Mouse (Mus musculus) lung, postnatal 0 days (tissue): ENCODE measurements around the gene Nexn. TPM values are rescaled to one million over a fixed set of nuclear protein-coding genes. Genes with fewer than 3 reads are reported as not detected.
"Not testable (repeated sequence)": the region's sequence is repeated elsewhere in the genome, so short reads cannot be mapped to it uniquely, and the experiment has no call there.

Experiments
- ATAC-seq: fragments of 200-750 bp; cut with Nextera tagmentation; 2 replicates; pipeline ENCODE4 v1.8.0; 2017; ENCODE audit warnings: moderate library complexity
- DNase-seq: peaks from one replicate; pipeline ENCODE4 v3.0.0-alpha.2; 2016; ENCODE audit warnings: low spot score
- H3K27ac ChIP-seq: fragments of 300-500 bp; sonication (generic); 2 replicates; pipeline ENCODE4 v1.5.1; 2014; ENCODE audit warnings: antibody characterized with exemption, mild to moderate bottlenecking, low read length, mixed read lengths
- H3K27me3 ChIP-seq: fragments of 300-500 bp; sonication (generic); replicated peaks from 2 replicates; pipeline ENCODE4 v1.6.1; 2014; ENCODE audit warnings: low read length, mixed read lengths; ENCODE audit not compliant: insufficient read depth
- H3K36me3 ChIP-seq: fragments of 300-500 bp; sonication (generic); 2 replicates; pipeline ENCODE4 v1.6.1; 2014; ENCODE audit warnings: low read length, mixed read lengths; ENCODE audit not compliant: insufficient read depth
- H3K4me1 ChIP-seq: fragments of 300-500 bp; sonication (generic); 2 replicates; pipeline ENCODE4 v1.6.1; 2014; ENCODE audit warnings: antibody characterized with exemption, low read depth, low read length, mixed read lengths; ENCODE audit not compliant: insufficient read depth
- H3K4me2 ChIP-seq: fragments of 300-500 bp; sonication (generic); replicated peaks from 2 replicates; pipeline ENCODE4 v1.6.1; 2014; ENCODE audit warnings: low read depth, mild to moderate bottlenecking, low read length, moderate library complexity, mixed read lengths
- H3K4me3 ChIP-seq: fragments of 300-500 bp; sonication (generic); 2 replicates; pipeline ENCODE4 v1.5.1; 2014; ENCODE audit warnings: low read depth, low read length
- H3K9ac ChIP-seq: fragments of 300-500 bp; sonication (generic); replicated peaks from 2 replicates; pipeline ENCODE4 v1.6.1; 2014; ENCODE audit warnings: low read depth, mild to moderate bottlenecking
- H3K9me3 ChIP-seq: fragments of 300-500 bp; sonication (generic); 2 replicates; pipeline ENCODE4 v1.6.1; 2016; ENCODE audit warnings: low read length, mixed read lengths
- CTCF ChIP-seq: IDR thresholded peaks from 2 replicates; pipeline ENCODE4 v1.5.1; 2016; ENCODE audit warnings: antibody characterized with exemption, mild to moderate bottlenecking
- EP300 ChIP-seq: IDR thresholded peaks from 2 replicates; pipeline ENCODE4 v1.6.1; 2016; ENCODE audit warnings: antibody characterized with exemption, mild to moderate bottlenecking, control low read depth
- WGBS: fragments of 180-500 bp; shearing (Covaris S2); extraction: QIAGEN DNeasy Blood & Tissue Kit; methylation state at CpG from one replicate; pipeline ENCODE4 v1.1.7; 2014; 5-methylcytosine and 5-hydroxymethylcytosine counted together
- polyA plus RNA-seq: library from polyadenylated mRNA; unstranded; fragments of >200 nt; fragmentation: Nextera tagmentation; extraction: Ambion mirVana; gene quantifications from 2 replicates; pipeline ENCODE4 v1.2.1, GENCODE M21; 2015

Nexn gene
- polyA plus RNA-seq, 1 experiment from 2014 or later, result 39.9 TPM

DNA sequence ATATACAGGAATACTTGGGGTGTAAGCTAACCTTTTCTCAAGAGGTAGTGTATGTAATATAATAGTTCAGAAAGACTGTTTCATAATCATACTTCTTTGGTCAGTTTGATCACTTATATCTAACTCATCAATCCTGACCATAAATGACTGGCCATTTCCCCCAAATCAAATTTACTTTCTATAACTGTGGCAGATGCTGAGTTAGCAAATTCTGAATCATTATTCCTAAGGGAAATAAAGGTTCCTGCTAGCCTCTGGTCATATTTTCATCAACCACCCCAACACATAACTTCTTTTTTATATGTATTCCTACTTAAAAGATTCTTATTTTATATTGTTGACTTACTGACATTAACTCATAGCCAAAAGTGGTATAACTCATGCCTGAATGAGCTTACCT, 63.2 kb downstream of the Nexn start:
- Histone ChIP-seq H3K4me1 (no peaks in the 10 kb centered on the region), H3K9me3 (no peaks in the 10 kb centered on the region), H3K27me3 (no peaks in the 10 kb centered on the region), H3K4me3 (no peak overlapping the region), H3K9ac (no peak overlapping the region), H3K36me3 (no peaks in the 10 kb centered on the region), H3K4me2 (no peak overlapping the region), H3K27ac (no peak overlapping the region)
- TF ChIP-seq EP300 (no peak), CTCF (no peak)
- ATAC-seq (no peak), DNase-seq (no peak)

DNA sequence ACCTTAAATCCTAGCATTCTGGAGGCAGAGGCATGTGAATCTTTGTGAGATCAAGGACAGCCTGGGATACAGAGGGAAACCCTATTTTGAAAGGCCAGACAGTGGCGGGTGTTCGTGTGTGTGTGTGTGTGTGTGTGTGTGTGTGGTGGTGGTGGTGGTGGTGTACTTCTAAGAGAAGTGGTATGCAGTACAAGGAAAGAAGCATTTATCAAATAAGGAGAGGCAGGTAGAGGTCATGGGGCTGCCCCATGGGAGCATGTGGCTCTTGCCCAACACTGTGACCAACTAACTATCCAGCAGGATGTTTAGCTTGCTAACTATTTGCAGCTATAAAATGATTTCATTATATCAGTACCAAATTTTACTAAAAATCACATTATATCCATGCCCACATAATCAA, 64.5 kb downstream of the Nexn start:
- WGBS, result 53% methylated on average over 2 of the region's 2 CpGs

DNA sequence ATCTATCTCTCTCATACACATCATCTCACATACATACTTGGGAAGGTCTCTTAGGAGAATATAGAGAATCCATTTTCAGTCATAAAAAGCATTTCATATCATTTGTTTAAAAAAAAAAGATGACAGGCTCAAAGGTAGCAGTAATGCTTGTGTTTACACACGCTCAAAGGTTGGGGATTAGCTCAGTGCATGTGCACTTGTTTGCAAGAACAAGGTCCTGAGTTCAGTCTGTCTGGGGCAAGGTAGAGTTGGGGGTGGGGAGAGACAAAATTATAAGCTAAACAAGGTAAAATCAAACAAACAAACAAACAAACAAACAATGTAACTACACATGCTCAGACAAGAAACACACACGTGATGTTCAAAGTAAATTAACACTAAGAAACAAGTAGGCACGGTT, 65.0 kb downstream of the Nexn start:
- Histone ChIP-seq H3K9ac (no peak overlapping the region), H3K4me1 (no peaks in the 10 kb centered on the region), H3K27me3 (no peaks in the 10 kb centered on the region), H3K4me2 (no peak overlapping the region), H3K9me3 (no peaks in the 10 kb centered on the region), H3K36me3 (no peaks in the 10 kb centered on the region), H3K4me3 (no peak overlapping the region), H3K27ac (no peak overlapping the region)
- no peak for DNase-seq
- TF ChIP-seq CTCF (no peak), EP300 (no peak)
- ATAC-seq, result no peak
- WGBS, result 84% methylated on average over 3 of the region's 3 CpGs

More for the DNA sequence above, 64.5 kb downstream of the Nexn start:
- DNase-seq, result no peak
- no peak overlapping the region for H3K4me3 ChIP-seq
- H3K27ac ChIP-seq, result no peak overlapping the region
- H3K4me1 ChIP-seq, result no peaks in the 10 kb centered on the region
- TF ChIP-seq CTCF (no peak), EP300 (no peak)
- no peaks in the 10 kb centered on the region for H3K36me3 ChIP-seq
- no peak overlapping the region for H3K4me2 ChIP-seq
- no peaks in the 10 kb centered on the region for H3K9me3 ChIP-seq
- H3K27me3 ChIP-seq, result no peaks in the 10 kb centered on the region
- H3K9ac ChIP-seq, result no peak overlapping the region
- no peak for ATAC-seq

DNA sequence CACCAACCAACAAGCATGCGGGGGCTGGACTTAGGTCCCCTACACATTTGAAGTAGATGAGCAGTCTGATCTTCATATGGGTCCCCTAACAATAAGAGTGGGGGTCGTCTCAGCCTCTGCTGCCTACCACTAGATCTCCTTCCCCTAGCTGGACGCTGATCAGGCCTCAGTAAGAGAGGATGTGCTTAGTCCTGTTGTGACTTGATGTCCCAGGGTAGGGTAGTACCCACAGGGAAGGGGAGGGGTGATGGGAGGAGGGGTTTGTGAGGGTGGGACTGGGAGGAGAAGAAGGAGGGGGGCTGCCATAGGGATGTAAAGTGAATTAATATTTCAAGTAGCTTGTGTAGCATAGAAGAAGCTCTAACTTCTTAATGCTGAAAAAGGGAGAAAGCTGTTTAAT, 67.0 kb downstream of the Nexn start:
- H3K4me1 ChIP-seq, result no peaks in the 10 kb centered on the region
- no peak overlapping the region for H3K9ac ChIP-seq
- DNase-seq (no peak), ATAC-seq (no peak)
- H3K27me3 ChIP-seq, result no peaks in the 10 kb centered on the region
- whole genome bisulfite sequencing, result 72% methylated on average over 3 of the region's 3 CpGs
- no peak overlapping the region for H3K4me3 ChIP-seq
- no peaks in the 10 kb centered on the region for H3K36me3 ChIP-seq
- no peaks in the 10 kb centered on the region for H3K9me3 ChIP-seq
- no peak for TF ChIP-seq EP300
- TF ChIP-seq CTCF, result no peak
- no peak overlapping the region for H3K27ac ChIP-seq
- no peak overlapping the region for H3K4me2 ChIP-seq

DNA sequence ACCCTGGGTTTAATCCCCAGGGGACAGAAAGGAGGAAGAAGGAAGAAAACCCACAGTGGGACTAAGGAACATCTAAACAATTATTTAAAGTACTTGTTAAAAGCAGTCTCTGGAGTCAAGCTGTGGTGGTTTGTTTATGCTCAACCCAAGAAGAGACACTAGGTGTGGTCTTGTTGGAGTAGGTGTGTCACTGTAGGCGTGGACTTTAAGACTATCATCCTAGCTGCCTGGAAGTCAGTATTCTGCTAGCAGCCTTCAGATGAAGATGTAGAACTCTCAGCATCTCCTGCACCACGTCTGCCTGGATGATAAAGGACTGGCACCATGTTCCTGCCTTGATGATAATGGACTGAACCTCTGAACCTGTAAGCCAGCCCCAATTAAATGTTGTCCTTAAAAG, 68.9 kb downstream of the Nexn start:
- not testable (repeated sequence) for DNase-seq, H3K4me1 ChIP-seq, H3K36me3 ChIP-seq, H3K27ac ChIP-seq, H3K4me2 ChIP-seq, ATAC-seq, H3K9ac ChIP-seq, H3K4me3 ChIP-seq, H3K27me3 ChIP-seq, H3K9me3 ChIP-seq
- WGBS, result 40% methylated on average over 2 of the region's 2 CpGs

DNA sequence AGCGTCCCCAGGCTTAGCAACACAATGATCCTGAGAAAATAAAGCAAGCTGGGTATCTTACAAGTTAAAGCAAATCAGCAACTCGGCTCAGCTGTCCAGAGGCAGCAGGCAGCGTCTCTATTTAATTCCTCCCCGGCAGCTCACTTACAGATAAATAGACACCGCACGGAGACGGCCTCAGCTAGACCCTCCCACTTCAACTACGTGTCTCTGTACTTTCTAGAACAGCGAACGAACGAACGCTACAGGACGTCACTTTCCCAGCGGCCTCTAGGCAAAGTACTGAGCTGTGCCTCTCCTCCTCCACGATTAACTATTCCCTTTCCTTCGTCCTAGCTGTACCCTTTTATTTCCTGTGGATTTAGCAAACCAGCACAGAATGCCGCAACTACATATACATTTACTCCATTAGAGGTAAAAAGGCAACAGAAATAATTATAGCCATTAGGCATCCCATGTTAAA, 72.5 kb downstream of the Nexn start:
- peak; percentile 99 for DNase-seq
- H3K4me2 ChIP-seq, result peak overlapping the region; percentile 54
- H3K27me3 ChIP-seq, result no peaks in the 10 kb centered on the region
- peak; percentile 66; the same call in 1 of the 2 replicates for TF ChIP-seq EP300
- peak; percentile 36 for TF ChIP-seq CTCF
- 1% methylated on average over 17 of the region's 17 CpGs for WGBS
- peak overlapping the region; percentile 74 for H3K9ac ChIP-seq
- no peaks in the 10 kb centered on the region for H3K9me3 ChIP-seq
- peak overlapping the region; percentile 63 for H3K4me3 ChIP-seq
- H3K4me1 ChIP-seq, result no peaks in the 10 kb centered on the region
- H3K27ac ChIP-seq, result peak overlapping the region; percentile 92
- peak; percentile 90 for ATAC-seq
- no peaks in the 10 kb centered on the region for H3K36me3 ChIP-seq

DNA sequence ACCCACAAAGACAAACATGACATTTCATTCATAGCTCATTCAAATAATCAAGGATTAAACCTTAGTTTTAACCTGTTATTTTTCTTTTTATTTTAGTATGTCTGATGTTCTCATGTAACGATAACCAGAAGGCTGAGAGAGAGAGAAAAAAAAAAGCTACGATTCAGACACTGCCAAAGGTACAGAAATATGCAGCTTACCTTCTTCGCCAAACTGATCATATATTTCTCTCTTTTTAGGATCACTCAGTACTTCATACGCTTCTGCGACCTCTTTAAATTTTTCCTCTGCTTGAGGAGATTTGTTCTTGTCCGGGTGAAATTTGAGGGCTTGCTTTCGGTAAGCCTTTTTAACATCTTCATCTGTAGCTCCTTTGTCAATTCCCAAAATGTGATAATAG, 73.0 kb downstream of the Nexn start:
- peak overlapping the region; percentile 74 for H3K9ac ChIP-seq
- peak; percentile 42 for DNase-seq
- no peaks in the 10 kb centered on the region for H3K36me3 ChIP-seq
- H3K27me3 ChIP-seq, result no peaks in the 10 kb centered on the region
- no peaks in the 10 kb centered on the region for H3K9me3 ChIP-seq
- under 1% methylated on average over 7 of the region's 7 CpGs for WGBS
- H3K4me3 ChIP-seq, result peak overlapping the region; percentile 63
- TF ChIP-seq EP300 (no peak; the same call in 1 of the 2 replicates), CTCF (no peak)
- ATAC-seq, result no peak
- H3K27ac ChIP-seq, result peak overlapping the region; percentile 92
- peak overlapping the region; percentile 54 for H3K4me2 ChIP-seq
- H3K4me1 ChIP-seq, result no peaks in the 10 kb centered on the region
